Mouse (Mus musculus): Measurements from ENCODE around the gene Med12.

DNA sequence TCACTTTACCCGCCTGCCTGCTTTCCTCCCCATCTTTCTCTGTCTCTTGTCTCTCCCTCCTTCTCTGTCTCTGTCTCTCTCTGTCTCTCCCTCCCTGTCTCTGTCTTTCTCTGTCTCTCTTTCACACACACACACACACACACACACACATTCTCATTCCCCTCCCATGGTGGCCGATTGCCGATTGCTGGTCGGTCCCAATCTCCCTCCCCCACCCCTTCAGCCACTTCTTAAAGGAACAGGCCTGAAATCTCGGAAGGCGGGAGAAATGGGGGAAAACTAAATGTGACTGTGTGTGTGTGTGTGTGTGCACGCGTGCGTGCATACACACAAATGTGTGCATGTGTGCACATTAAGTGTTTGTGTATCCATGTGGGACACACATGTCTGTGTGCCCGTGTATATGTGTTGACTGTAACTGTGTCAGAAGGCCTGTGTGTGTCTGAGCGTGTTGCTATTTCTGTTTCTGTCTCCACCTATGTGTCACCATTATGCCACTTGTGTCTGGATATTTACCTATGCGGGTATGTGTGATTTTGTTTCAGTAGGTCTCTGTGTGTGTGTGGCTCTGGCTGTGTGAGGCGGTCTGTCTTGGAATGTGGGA lies 26.7 kb downstream of the Med12 start:
- TF ChIP-seq MAX (IDR thresholded peaks at IDR 0.05; ENCODE audit: low read length) (no peak), ZKSCAN1 (IDR thresholded peaks at IDR 0.05; ENCODE audit: low read depth, low read length) (no peak), RCOR1 (IDR thresholded peaks at IDR 0.05; ENCODE audit: low read depth, low read length) (no peak), POLR2AphosphoS5 (IDR thresholded peaks at IDR 0.05; ENCODE audit: borderline replicate concordance, low read depth, low read length) (no peak), BHLHE40 (IDR thresholded peaks at IDR 0.05; ENCODE audit: borderline replicate concordance, low read depth, low read length) (no peak), CTCF (IDR thresholded peaks at IDR 0.05 in 2 of 3, conservative IDR thresholded peaks at IDR 0.05 in 1 of 3; ENCODE audit: control insufficient read depth in 1 of 3, insufficient read depth in 1 of 3, low read depth in 2 of 3, low read length in 3 of 3, poor library complexity in 1 of 3, severe bottlenecking in 1 of 3) (no peak), EP300 (IDR thresholded peaks at IDR 0.05; ENCODE audit: low read depth in 1 of 2, low read length in 2 of 2) (no peak), SIN3A (IDR thresholded peaks at IDR 0.05; ENCODE audit: low read length) (no peak)

Measured in MEL (cell line).